Mouse (Mus musculus) granulocyte monocyte progenitor cell, adult 5-6 weeks (primary cell): Measurements from ENCODE around the gene Trmt5. TPM values are rescaled to one million over a fixed set of nuclear protein-coding genes. Genes with fewer than 3 reads are reported as not detected.
A peak's percentile ranks its signal among the peaks of the same experiment; 100 is the strongest.

Experiments
- ATAC-seq: replicated peaks from 2 replicates; pipeline ENCODE4 v1.8.0; 2016; ENCODE audit warnings: mild to moderate bottlenecking, moderate TSS enrichment, inconsistent platforms; ENCODE audit not compliant: poor library complexity, severe bottlenecking
- total RNA-seq, 2 experiments: library from RNA; stranded (forward) in 1 of 2; stranded (reverse) in 1 of 2; fragments of 200-712, 200-1000 nt in 1 of 2; fragments of >200 nt in 1 of 2; fragmentation: Nextera tagmentation in 1 of 2; gene quantifications; 2 replicates each; pipeline ENCODE4 v1.2.3; 2014 to 2017

Gene Trmt5
- total RNA-seq (2014; fragmentation: Nextera tagmentation) (28.0 and 29.2 TPM in 2 replicates), total RNA-seq (2017) (29.9 and 33.0 TPM in 2 replicates)

DNA sequence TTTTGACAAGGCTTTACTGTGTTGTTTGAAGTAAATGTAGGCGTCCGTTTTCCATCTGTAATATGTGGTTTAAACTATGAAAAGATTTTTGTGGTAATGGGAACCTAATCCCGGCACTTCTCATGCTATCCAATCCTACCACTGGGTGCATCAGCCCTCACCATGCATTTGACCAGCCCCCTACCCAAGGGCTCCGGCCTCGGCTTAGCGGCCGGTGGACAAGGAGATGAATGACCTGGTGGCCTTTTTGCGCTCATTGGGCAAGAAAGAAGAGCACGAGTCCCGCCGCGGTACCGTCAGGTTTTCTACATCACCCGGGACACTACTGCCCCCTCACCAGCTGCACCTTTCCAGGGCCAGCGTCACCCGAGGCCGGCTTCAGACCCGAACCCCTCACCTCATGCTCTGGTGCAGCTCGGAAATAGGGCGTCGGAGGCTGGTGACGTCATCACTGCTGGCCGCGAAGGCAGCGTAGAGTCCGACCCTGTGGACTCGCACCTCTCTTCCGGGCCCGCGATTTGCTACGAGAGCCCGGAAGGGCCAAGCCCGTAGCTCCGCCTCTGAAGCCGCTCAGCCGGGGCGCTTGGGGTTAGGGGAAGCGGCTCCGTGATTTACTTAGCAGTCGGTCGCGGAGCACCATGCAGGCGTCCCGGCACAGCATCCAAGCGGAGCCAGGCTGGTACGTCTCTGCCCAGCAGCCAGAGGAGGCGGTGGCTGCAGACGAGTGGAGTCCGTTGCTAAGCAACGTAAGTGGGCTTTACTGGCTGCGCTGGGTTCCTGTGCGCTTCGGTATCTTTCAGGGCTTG, at the start of gene Trmt5, which contains the start of gene Slc38a6:
Gene Trmt5 (minus strand): TSS at position 424 of the 806 bp plus-strand sequence.
Gene Slc38a6 (plus strand): TSS at position 493 of the 806 bp plus-strand sequence.
- peak; percentile 98 for ATAC-seq

DNA sequence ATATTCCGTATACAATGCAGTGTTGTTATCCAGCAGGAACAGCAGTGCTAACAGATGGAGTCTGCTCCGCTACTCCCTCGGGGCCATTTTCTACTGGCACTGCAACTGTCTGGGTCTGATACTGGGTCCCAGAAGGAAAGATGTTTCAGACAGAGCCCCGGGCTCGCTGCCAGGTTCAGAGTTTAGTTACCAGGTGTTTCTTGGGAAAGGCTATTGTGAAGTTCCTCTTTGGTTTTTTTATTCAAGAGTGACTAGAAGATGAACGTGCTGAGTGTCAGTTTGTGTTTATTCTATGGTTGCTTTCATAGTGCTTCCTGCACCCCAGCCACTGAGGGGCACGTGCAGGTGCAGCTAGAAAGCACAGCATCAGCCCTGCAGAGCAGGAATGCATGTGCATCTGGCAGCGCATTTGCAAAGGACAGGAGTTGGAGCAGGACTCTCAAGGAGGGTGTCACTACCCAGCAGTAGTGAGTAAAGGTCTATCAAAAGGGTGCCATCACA, 47.6 kb upstream of the Trmt5 start:
- no peak for ATAC-seq

GRCm38 (mm10) chr12:73332701-73333100, 46.2 kb upstream of the Trmt5 start:
- ATAC-seq = no peak

DNA sequence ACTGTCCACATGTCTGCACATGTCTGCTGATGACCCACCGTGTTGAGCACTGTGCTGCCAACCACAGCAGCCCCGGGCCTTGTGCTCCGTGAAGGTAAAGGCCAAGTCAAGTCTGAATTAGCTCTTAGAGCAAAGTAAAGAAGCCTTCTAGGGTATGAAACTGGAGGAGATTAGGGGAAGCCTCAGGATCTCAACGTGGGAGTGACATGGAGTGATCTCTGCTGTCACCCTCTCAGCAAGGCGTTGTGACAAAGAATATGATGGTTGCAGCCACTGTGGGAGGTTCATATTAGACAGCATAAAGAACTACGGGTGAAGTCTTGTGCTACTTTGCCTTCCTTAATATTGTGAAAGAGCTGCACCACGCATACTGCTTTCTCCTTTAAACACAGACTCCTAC, 43.7 kb upstream of the Trmt5 start:
- ATAC-seq = no peak

GRCm38 (mm10) chr12:73328448-73329167, 42.1 kb upstream of the Trmt5 start:
- no peak for ATAC-seq

DNA sequence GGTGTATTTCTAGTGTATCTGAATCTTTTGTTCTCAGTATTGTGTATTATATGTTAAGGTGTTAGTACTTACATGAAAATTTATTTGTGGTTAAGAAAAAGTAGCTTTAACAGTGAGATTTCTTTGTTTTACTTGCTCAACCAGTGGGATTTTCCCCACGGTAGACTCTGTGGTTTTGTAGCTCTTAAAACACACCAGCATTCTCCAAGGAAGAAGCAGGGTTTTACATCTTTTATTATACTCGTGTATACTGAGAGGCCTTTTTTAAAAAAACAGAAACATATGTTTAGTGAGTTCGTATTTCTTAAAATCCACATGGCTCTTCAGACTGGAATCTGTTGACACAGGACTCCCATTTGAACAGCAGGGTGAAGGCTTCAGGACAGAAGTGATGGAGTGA, 40.9 kb upstream of the Trmt5 start:
- ATAC-seq = no peak

DNA sequence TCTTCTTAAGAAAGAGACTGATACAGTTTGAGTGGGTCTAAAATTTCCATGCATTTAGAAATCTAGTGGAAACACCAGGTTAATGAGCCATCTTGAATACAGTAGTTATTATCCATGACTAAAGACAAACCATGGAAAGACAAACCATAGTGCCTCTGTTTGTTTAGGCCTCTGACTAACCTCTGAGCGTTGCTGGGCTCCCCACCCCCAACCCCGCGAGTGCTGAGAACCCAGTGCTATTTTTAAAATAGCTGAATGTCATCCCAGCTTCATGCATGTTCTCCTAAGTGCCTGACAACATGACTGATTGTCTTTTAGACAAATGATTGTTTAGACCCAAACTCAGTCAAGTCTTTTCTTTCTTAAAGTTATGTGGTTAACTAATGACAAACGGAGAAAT, 39.1 kb upstream of the Trmt5 start:
- no peak for ATAC-seq

DNA sequence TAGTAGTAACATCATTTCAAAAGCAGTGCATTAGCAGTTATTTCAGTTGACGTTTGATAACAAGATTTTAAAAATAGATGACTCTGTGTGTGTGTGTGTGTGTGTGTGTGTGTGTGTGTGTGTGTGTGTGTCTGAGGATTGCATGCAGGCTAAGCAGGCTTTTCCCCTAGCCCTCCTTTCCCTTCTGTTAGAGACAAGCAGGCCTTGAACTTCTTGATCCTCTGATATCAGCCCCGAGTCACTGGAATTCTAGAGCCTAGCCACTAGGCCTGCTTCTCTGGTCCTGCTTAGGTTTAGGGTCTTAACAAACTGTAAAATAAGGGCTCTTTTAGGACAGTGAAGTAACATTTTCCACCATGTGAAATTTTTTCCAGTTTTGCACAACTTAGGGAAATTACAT, 38.7 kb upstream of the Trmt5 start:
- no peak for ATAC-seq

DNA sequence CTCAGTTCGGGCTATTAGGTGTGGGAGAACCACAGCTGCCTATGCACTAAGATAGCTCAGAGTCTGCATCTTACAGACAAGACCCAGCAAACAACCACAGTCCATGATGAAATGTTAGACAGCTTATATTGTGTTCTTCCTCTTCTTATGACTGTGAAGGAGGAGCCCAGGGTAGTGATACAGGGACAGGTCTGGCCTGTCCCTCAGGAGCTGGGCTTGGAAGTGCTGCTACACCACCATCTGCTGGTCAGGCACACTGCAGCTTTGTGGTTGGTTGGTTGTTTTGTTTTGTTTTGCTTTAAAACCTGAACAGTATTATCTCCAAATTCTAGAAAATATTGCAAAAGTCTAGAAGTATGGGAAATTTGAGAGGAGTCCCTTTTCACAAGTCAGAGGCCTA, 38.2 kb upstream of the Trmt5 start:
- ATAC-seq = peak; percentile 92

DNA sequence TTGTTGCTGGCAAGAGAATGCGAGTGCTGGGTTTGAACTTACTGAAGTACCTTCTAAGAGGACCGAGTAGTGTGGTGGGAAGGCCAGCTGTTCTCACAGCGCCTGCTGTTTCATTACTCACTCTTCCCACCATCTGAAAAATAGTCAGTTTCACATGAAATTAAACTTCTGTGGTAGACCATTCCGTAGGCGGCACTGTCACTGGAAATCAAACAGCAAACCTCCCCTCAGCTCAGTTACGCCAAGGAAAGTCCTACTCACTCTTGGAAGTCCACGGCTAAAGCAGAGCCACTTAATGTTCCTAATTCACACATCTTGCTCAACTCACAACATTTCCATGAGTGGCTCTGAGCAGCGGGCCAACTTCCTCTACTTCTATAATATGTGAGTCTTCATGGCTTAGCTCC, 37.7 kb upstream of the Trmt5 start:
- peak; percentile 72 for ATAC-seq

GRCm38 (mm10) chr12:73317706-73318686, 31.5 kb upstream of the Trmt5 start:
- ATAC-seq = peak; percentile 97

DNA sequence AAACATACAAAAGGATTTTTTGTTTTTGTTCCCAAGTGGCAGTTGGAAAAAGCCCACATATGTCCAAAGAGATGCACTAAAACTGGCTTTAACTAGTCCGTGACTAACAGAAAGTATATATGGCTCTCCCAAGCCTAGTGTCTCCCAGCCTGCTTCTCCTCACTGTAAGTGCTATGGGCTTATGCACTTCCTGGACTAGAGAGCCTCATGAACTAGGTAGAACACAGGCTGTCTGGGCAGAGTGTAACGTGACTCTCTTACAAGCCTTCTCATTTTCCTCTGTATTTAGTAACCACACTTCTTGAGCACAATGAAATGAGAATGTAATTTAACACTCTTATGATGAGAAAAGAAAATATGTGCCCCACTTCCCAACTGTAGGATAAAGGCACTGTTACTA, 22.2 kb upstream of the Trmt5 start:
- ATAC-seq = no peak

- ATAC-seq = no peak
Measured at GRCm38 (mm10) chr12:73307750-73308149, 21.2 kb upstream of the Trmt5 start.

DNA sequence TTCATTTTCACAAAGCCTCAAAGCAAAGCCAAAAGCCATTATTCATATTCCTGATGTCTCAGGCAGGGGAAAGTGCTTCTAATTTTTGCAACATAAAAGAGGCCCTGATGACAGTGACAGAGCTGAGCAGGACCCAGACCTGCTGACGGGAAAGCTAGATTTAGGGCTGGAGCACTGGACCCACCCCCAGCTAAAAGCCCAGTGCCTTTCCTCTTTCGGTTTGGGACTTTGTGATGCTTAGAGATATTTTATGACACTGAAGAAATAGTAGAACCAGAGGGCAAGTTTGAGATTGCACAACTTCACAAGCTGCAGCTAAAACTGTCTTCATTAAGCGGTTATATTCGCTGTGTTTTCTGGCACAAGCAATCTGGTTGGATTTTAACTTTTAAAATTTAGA, 18.1 kb upstream of the Trmt5 start:
- ATAC-seq = peak; percentile 97

DNA sequence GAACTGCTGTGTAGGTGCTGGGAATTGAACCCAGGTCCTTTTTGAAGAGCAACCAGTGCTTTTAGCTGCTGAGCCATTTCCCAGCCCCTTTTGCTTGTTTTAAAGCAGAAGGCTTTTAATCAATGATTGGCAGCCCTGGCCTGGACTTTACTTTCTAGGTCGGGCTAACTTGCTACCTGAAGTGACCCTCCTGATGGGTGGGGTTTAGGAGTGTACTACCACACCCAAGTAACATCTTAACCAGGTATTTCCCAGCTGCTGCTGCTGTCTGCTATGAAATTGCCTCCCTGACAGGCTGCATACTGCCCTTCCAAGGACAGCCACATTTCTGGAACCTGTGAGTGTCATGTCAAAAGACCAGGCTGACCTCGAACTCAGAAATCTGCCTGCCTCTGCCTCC, 14.0 kb upstream of the Trmt5 start:
- ATAC-seq = no peak

DNA sequence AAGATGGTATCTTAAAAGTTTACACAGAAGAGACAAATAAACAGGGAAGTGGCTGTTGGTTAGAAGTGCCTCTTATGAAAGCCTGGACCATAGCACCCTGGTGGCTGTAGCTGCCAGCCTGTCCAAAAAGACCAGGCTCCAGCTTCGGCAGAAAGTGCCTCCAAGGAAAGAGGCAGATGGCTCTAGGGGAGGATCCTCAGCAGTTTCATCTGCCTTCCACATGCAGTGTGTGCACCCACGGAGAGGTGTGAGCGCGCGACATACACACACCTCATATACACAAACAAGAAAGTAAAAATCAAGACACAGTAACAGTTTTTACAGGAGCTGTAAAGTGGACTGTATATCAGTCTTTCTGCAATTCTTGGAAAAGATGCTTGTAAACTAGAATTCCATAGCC, 12.1 kb upstream of the Trmt5 start:
- no peak for ATAC-seq

GRCm38 (mm10) chr12:73295505-73296140, 9.1 kb upstream of the Trmt5 start:
- ATAC-seq = no peak

DNA sequence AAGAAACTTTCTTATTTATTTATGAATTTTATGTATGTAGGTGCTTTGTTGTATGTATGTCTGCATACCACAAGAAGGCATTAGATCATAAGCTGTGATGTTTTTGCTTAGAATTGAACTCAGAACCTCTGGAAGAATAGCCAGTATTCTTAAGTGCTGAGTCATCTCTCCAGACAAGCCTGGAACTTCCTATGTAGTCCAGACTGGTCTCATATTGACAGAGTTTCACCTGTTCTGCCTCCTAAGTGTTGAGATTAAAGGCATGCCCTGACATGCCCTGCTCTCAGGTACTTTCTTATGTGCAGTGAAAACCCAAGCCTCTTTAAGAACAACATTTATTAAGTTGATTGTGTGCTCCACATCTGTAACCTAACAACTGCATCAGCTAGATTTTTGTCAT, 8.4 kb upstream of the Trmt5 start:
- ATAC-seq = no peak

GRCm38 (mm10) chr12:73288626-73289025, 2.1 kb upstream of the Trmt5 start:
- no peak for ATAC-seq

DNA sequence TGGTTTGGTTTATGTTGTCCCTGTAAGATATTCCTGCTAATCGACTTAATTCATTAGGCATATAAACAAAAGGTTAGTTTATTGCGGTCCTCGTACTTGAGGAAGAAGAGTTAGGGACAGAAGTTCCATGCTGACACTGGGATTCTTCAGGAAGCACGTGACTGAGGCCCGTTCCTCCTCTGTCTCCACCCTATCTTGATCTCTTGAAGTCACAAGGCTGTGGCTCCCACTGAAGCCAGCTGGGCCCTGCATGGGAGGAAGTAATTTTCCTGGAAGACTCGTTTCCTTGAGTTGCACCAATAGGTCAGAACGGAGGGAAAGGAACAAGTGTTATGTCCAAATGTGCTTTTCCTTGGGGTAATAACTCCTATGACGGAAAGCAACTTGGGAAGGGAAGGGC, 1.1 kb upstream of the Trmt5 start:
- no peak for ATAC-seq
